Mouse (Mus musculus): ENCODE data around the gene Cnnm4. TPM values are rescaled to one million over a fixed set of nuclear protein-coding genes. Genes with fewer than 3 reads are reported as not detected.

The Cnnm4 gene
- polyA plus RNA-seq, 1 experiment = 5.5 TPM

DNA sequence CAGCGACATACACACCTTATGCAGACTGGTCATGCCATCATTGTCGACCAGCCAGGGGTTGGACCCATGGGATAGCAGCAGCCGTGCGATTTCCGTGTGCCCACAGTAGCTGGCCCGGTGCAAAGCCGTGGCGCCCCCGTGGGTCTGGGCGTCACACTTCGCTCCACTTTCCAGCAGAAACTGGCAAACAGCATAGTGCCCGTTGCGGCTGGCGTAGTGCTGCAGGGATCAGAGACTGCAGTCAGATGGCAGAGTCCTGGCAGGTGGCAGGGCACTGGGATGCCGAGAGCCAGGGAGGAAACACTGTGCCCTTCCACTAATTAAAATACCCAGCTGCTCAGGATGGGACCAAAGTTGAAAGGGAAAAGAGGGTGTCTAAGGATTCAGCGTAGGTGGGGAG lies 70.4 kb downstream of the Cnnm4 start:
- DNase-seq (ENCODE audit: low read depth) = no peak

DNA sequence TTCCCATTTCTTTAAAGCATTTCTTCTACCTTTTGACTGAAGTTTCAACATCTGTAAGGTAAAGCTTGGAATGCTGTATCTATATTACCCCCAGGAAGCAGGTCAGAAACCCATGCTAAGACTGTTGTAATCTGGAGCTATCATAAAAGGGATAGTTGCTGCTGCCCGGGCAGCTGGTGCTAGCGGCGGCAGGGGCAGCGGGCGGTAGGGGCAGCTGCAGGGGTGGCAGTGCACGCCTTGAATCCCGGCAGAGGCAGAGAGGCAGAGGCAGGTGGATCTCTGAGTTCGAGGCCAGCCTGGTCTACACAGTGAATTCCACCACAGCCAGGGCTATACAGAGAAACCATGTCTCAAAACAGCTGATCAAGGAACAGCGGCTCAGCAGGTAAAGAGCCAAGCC lies 71.5 kb downstream of the Cnnm4 start:
- no peak for DNase-seq (ENCODE audit: low read depth)

GRCm38 (mm10) chr1:36545382-36545781 lies 74.0 kb downstream of the Cnnm4 start:
- no peak for DNase-seq (ENCODE audit: low read depth)

GRCm38 (mm10) chr1:36545845-36546600 lies 74.6 kb downstream of the Cnnm4 start:
- DNase-seq (ENCODE audit: low read depth) = no peak

GRCm38 (mm10) chr1:36546888-36547471 lies 75.6 kb downstream of the Cnnm4 start, which contains the start of gene Ankrd39:
Gene Ankrd39 (minus strand): TSS chr1:36547445.
- peak; percentile 90 for DNase-seq (ENCODE audit: low read depth)

DNA sequence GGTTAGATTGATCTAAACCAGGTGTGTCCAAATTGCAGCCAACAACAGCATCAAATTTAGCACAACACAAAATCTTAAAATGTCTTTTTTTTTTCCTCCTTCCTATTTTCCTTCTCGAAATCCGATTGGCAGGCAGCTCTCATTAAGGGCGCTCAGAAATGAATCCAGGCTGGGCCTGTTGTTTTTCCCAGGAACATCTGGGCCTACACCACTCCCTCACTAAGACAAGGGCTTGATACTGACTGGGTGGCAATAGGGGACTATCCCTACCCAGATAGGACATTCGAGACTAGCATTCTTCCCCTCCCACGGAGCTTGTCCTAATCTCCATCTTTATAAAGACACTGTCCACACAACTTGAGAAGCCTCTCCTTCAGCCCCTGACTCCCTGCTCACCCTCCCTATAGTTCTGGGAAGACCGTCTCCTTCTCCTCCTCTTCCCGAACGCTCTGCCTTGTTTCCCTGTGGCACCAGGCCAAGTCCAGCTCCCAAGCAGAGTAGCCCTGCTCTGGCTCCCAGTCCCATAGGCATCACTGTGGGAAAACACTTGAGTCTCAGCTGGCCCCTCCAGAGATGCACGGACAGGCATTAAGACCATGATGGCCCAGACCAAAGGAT lies 76.7 kb downstream of the Cnnm4 start:
- DNase-seq (ENCODE audit: low read depth) = no peak

- no peak for DNase-seq (ENCODE audit: low read depth)
Measured at GRCm38 (mm10) chr1:36548771-36549170, 77.4 kb downstream of the Cnnm4 start.

GRCm38 (mm10) chr1:36549491-36549890 lies 78.1 kb downstream of the Cnnm4 start:
- DNase-seq (ENCODE audit: low read depth) = no peak

DNA sequence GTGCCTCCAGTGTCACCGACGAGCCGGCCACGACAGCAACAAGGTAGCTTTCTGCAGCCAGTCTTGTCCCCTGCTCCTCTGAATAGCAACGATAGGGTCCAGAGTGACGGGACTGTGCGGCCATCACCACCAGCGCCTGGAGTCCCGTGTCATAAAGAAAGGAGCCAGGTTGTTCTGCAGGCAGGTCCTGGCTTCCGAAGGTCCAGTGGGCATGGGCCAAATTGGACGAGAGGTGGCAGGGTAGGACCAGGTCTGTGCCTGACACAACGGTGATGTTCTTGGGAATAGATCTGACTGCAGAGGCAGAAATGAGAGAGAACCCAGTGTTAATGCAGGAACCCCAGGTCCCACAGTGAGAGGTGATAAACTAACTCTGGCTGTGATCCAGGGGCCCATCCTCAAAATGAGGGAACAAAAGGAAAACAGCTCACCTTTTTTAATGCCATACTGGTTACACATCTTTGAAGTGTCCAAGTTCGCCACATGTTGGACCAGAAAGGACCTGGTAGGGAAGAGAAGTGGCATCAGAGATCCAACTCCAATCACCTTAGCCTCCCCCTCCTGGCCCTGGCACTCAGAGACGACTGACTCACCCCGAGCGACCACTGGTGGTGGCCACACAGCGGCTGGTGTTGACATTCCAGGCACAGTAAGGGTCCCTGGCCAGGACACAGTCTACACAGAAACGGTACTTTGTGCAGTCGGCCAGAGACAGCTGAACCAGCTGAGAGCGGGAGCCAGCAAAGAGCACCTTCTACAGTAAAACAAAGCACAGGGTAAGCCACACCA lies 78.8 kb downstream of the Cnnm4 start:
- no peak for DNase-seq (ENCODE audit: low read depth)

DNA sequence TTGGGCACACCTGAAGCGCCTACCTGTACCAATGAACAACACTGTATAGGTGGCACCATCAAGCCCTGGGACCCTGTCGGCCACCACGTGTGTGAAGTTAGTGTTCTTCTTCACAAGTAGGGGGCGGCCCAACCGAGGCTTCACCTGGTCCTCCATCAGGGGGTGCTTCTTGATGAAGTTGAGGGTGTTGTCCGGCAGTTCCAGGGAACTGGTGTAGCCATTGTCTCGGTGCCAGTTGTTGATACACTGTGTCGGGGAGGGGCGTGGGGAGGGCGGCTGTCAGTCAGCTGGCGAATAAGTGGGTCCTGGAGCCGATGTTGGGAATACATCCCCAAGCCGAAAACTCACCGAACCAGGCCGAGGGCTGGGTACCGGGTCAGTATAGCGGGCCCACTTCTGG lies 80.5 kb downstream of the Cnnm4 start:
- DNase-seq (ENCODE audit: low read depth) = no peak

- no peak for DNase-seq (ENCODE audit: low read depth)
Measured at GRCm38 (mm10) chr1:36552506-36552905, 81.1 kb downstream of the Cnnm4 start.

GRCm38 (mm10) chr1:36554633-36555399 lies 83.4 kb downstream of the Cnnm4 start:
- DNase-seq (ENCODE audit: low read depth) = no peak

- no peak for DNase-seq (ENCODE audit: low read depth)
Measured at GRCm38 (mm10) chr1:36555798-36556395, 84.5 kb downstream of the Cnnm4 start.

DNA sequence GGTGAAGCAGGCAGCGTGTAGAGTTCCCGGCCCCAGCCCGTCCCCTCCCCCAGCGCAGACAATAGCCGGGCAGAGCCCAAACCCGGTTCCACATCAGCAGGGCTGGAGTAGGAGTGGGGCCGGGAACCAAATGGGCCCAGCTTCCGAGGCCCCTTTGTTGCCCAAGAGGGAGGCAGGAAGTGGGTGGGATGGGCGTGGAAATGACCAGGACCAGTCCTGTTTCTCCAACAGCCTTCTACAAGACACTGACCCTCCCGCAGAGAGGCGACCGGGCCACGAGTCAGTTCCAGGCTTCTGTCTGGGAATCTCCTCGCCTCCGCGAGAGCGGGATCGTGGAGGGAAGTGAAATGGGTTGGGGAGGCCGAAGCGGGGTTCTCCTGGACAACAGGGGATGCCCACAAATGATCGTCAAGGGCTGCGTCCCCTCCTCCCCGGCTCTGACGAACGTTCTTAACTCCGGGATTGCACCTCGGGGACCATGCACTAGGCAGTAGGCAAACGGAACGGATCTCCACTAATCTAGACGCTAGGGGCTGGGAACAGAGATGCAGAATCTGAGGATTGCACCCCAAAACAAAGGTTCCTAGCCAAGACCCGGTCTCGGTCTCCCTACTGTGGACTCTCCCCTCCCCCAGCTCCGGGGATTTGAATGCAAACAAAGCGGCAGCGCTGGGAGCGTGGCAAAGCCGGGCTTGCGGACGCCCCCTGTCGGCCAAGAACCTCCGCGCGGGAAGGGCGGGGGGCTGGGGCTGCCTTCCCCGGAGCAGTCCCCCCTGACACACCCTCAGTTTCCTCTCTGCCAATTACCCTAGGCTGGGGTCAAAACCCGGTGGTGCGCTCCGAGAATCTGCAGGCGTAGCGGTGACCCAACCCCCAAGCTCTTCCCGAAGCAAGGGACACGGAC lies 85.4 kb downstream of the Cnnm4 start:
- no peak for DNase-seq (ENCODE audit: low read depth)

DNA sequence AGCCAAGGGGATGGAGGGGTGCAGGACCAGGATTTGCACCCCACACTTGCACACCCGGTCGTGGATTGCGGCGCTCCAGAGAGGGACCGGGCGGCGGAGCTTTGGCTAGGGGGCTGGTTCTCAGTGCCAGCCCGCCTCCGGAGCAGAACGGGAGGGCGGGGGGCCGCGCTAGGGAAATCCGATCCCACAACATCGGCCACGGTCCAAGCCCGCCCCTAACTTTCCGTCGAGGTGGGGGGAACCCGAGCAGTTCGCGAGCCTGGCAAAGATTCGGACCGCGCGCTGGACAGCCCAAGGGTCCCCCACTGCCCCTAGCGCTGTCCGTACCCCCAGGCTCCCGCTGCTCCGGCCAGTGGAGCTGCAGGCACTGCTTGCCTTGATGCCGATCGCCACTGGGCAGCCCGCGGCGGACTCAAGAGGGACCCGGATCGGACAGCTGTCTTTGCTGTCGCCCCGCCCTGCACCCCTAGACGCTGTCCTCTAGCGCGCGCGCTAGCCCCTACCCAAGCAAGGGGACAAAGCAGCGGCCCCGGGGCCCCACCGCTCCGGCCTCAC lies 86.1 kb downstream of the Cnnm4 start:
- DNase-seq (ENCODE audit: low read depth) = no peak
